Comparison of ENCODE assay signal across 11 mouse cellular contexts in genomic region chr13:112744061-112744849, GRCm38 (mm10). TPM values are rescaled to one million over a fixed set of nuclear protein-coding genes. Genes with fewer than 3 reads are reported as not detected.
DNase-seq lines count a peak whose midpoint lies in the region; ATAC-seq and TF ChIP-seq lines count a peak whose summit lies in the region.
"Had no signal": no experiment of that assay in that cellular context is flagged by ENCODE, and none has a peak within 500 bp of the region (broad histone marks: within the 10 kb centered on the region; RNA-seq: fewer than 3 reads in every experiment).

No protein-coding gene starts in this region.

- no peak for TF ChIP-seq CTCF in liver, adult 2 months (IDR thresholded peaks at IDR 0.05; ENCODE audit: low read depth, low read length)

- no peaks in the 10 kb centered on the region for H3K36me3 ChIP-seq in liver, adult 2 months (ENCODE audit: control insufficient read depth, insufficient read depth, low read length)
- no peaks in the 10 kb centered on the region for H3K36me3 ChIP-seq in liver, embryonic 11.5 days (ENCODE audit: control insufficient read depth, insufficient read depth, low read length)

- no peaks in the 10 kb centered on the region for H3K79me2 ChIP-seq in liver, adult 2 months (ENCODE audit: control insufficient read depth, insufficient read depth, low read length)

- no peak for ATAC-seq in liver, embryonic 11.5 days (replicated peaks; ENCODE audit: low FRiP score)
- no peak for ATAC-seq in erythroblast, adult 5-6 weeks (replicated peaks; ENCODE audit: low FRiP score, poor library complexity, severe bottlenecking)

- no peaks in the 10 kb centered on the region for H3K9me3 ChIP-seq in liver, embryonic 11.5 days (ENCODE audit: control insufficient read depth, low read length)

- no peak overlapping the region for H3K4me3 ChIP-seq in liver, adult 2 months (ENCODE audit: insufficient read depth, low read depth, low read length)
- H3K4me3 ChIP-seq in liver, embryonic 11.5 days (ENCODE audit: low read depth, low read length), result no peak overlapping the region

- no peak for TF ChIP-seq POLR2A in liver, adult 2 months (IDR thresholded peaks at IDR 0.05; ENCODE audit: extremely low read depth, insufficient read depth, low read length)

- intact Hi-C loops in heart, postnatal 36 days (cut with DNase I), result no loop called here

- DNase-seq in liver, adult 2 months (ENCODE audit: extremely low read depth, low read depth, low spot score), result peak; percentile 30
- DNase-seq in liver, embryonic 11.5 days (ENCODE audit: low spot score), result no peak
- DNase-seq in heart, adult 18-20 months, result peak; percentile 70 to 87
- peak; percentile 54 to 56 for DNase-seq in heart, postnatal 36 days
- DNase-seq in skeletal muscle tissue, adult 2 months (ENCODE audit: low read depth, low spot score), result peak; percentile 76
- no peak for DNase-seq in neural tube, embryonic 10.5 days (ENCODE audit: extremely low spot score, low spot score)
- no peak for DNase-seq in thymus, postnatal 10 days (ENCODE audit: low spot score in 2 of 2)
- DNase-seq: cerebellum, adult 2 months; right cerebral cortex, postnatal 14 days; thymus, postnatal 36 days had no signal

- no peak overlapping the region for H3K4me2 ChIP-seq in liver, embryonic 11.5 days

- H3K9ac ChIP-seq in liver, adult 2 months (ENCODE audit: low read depth, low read length), result no peak overlapping the region
- no peak overlapping the region for H3K9ac ChIP-seq in liver, embryonic 11.5 days (ENCODE audit: low read depth, low read length)

- peak overlapping the region; percentile 22 for H3K27ac ChIP-seq in liver, adult 2 months (replicated peaks; ENCODE audit: insufficient read depth, low read depth, low read length)
- H3K27ac ChIP-seq in liver, embryonic 11.5 days (ENCODE audit: low read depth, low read length), result no peak overlapping the region

- H3K27me3 ChIP-seq in liver, adult 2 months (ENCODE audit: control insufficient read depth, insufficient read depth, low read length), result no peaks in the 10 kb centered on the region
- H3K27me3 ChIP-seq in liver, embryonic 11.5 days (replicated peaks; ENCODE audit: control insufficient read depth, insufficient read depth, low read length), result no peaks in the 10 kb centered on the region

- 80% methylated on average over 15 of the region's 15 CpGs for whole genome bisulfite sequencing in liver, adult 2 months
- 81% methylated on average over 15 of the region's 15 CpGs for WGBS in liver, embryonic 11.5 days

- H3K4me1 ChIP-seq in liver, adult 2 months (ENCODE audit: control insufficient read depth, insufficient read depth, low read length), result peaks cover 6% of the 10 kb centered on the region
- H3K4me1 ChIP-seq in liver, embryonic 11.5 days (replicated peaks; ENCODE audit: control insufficient read depth, insufficient read depth, low read length), result peaks cover 36% of the 10 kb centered on the region

RNA-seq across cellular contexts. Expression of gene Plpp1, which starts 56.3 kb away (rescaled TPM):
- 18.6 and 24.3 TPM in 2 replicates for total RNA-seq in liver, adult 2 months (2014; rRNA removed)
- 13.4 and 15.0 TPM in 2 replicates for polyA plus RNA-seq in liver, adult 2 months (2012; rRNA removed)
- polyA plus RNA-seq in liver, embryonic 11.5 days (2014; fragmentation: Nextera tagmentation; extraction: Ambion mirVana), result 27.4 and 29.1 TPM in 2 replicates
- total RNA-seq in heart, adult 18-20 months (2021), result 10 to 100 TPM; 41.8 to 43.5 TPM
- 10 to 100 TPM; 54.6 to 63.8 TPM for total RNA-seq in heart, postnatal 36 days (2021)
- 89.2 and 96.3 TPM in 2 replicates for total RNA-seq in erythroblast, adult 5-6 weeks (2015; ENCODE audit: low replicate concordance)
- total RNA-seq in erythroblast, adult 5-6 weeks (2017; ENCODE audit: low replicate concordance), result 68.1 and 85.5 TPM in 2 replicates

Comparison
In these comparisons a context has a peak if more than half of its experiments do, and no peak if none do; other contexts are left out.
1. DNase-seq: peak in liver, adult 2 months (single experiment), heart, adult 18-20 months (2 of 2), heart, postnatal 36 days (2 of 2) and skeletal muscle tissue, adult 2 months (single experiment); none in liver, embryonic 11.5 days (single experiment), neural tube, embryonic 10.5 days (single experiment) and thymus, postnatal 10 days (0 of 2).